In the genomic region with DNA sequence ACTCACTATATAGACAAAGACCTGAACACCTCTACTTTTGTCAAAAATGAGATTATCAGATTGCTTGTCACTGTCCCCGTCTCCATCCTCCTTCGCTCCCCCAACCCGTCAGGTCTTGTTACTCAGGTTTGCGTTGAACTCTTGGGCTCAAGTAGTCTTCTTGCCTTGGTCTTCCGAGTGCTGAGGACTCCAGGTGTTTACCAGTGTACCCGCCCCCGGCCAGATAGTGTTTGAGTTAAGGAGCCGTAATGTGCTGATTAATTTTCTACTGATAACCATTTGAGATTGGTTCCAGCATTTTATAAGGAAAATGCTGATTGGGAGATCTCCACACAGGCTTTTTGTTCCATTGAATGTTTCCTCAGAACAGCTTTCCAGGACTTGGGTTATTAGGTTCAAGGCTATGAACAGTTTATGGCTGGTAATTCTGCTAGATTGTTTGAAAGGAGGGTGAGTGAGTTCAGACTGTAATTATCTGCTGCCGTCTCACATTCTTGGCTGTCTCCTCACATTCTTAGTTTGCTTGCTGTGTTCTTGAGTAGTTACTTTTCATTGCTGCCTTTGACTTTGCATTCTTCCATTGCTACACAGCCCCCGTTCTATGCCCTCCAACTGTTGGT, we compare ENCODE assay signal across 28 mouse cellular contexts. TPM values are rescaled to one million over a fixed set of nuclear protein-coding genes. Genes with fewer than 3 reads are reported as not detected.
A peak's percentile ranks its signal among the peaks of the same experiment; 100 is the strongest.
DNase-seq lines count a peak whose midpoint lies in the region; ATAC-seq and TF ChIP-seq lines count a peak whose summit lies in the region.
"Had no signal": no experiment of that assay in that cellular context is flagged by ENCODE, and none has a peak within 500 bp of the region (broad histone marks: within the 10 kb centered on the region; RNA-seq: fewer than 3 reads in every experiment).

No protein-coding gene starts in this region.

- no peak overlapping the region for H3K4me3 ChIP-seq in intestine, embryonic 15.5 days (replicated peaks)
- H3K4me3 ChIP-seq in intestine, postnatal 0 days (ENCODE audit: low read depth, low read length) = no peak overlapping the region
- no peak overlapping the region for H3K4me3 ChIP-seq in gastrocnemius, adult 2 months
- H3K4me3 ChIP-seq: embryonic facial prominence, embryonic 10.5 days; embryonic facial prominence, embryonic 12.5 days; forebrain, embryonic 13.5 days; forebrain, embryonic 15.5 days had no signal

- 77% methylated on average over 10 of the region's 10 CpGs for WGBS in intestine, embryonic 15.5 days
- WGBS in intestine, postnatal 0 days = 62% methylated on average over 10 of the region's 10 CpGs

- H3K4me1 ChIP-seq in intestine, embryonic 15.5 days (replicated peaks) = no peaks in the 10 kb centered on the region
- no peaks in the 10 kb centered on the region for H3K4me1 ChIP-seq in intestine, postnatal 0 days (replicated peaks; ENCODE audit: control insufficient read depth, insufficient read depth, low read length)
- H3K4me1 ChIP-seq: embryonic facial prominence, embryonic 10.5 days; embryonic facial prominence, embryonic 12.5 days; forebrain, embryonic 13.5 days; forebrain, embryonic 15.5 days had no signal

- no peak overlapping the region for H3K4me2 ChIP-seq in intestine, embryonic 15.5 days (replicated peaks)
- no peak overlapping the region for H3K4me2 ChIP-seq in intestine, postnatal 0 days (replicated peaks; ENCODE audit: low read depth)
- H3K4me2 ChIP-seq: embryonic facial prominence, embryonic 12.5 days; forebrain, embryonic 13.5 days; forebrain, embryonic 15.5 days had no signal

- no peak overlapping the region for H3K9ac ChIP-seq in intestine, embryonic 15.5 days
- no peak overlapping the region for H3K9ac ChIP-seq in intestine, postnatal 0 days (ENCODE audit: low read depth, low read length)
- H3K9ac ChIP-seq: embryonic facial prominence, embryonic 12.5 days; forebrain, embryonic 13.5 days; forebrain, embryonic 15.5 days had no signal

- H3K9me3 ChIP-seq in intestine, embryonic 15.5 days = no peaks in the 10 kb centered on the region
- H3K9me3 ChIP-seq in intestine, postnatal 0 days (ENCODE audit: control insufficient read depth) = no peaks in the 10 kb centered on the region
- H3K9me3 ChIP-seq: embryonic facial prominence, embryonic 10.5 days; embryonic facial prominence, embryonic 12.5 days; forebrain, embryonic 13.5 days; forebrain, embryonic 15.5 days; G1E had no signal

- no peaks in the 10 kb centered on the region for H3K36me3 ChIP-seq in intestine, embryonic 15.5 days
- no peaks in the 10 kb centered on the region for H3K36me3 ChIP-seq in intestine, postnatal 0 days (ENCODE audit: control insufficient read depth, insufficient read depth)
- H3K36me3 ChIP-seq: embryonic facial prominence, embryonic 12.5 days; forebrain, embryonic 15.5 days had no signal

- peak; percentile 25 for DNase-seq in heart, adult 11 months
- DNase-seq in heart, postnatal 14 days = no peak
- DNase-seq in testis, postnatal 14 days (ENCODE audit: low spot score) = peak; percentile 3
- no peak for DNase-seq in testis, postnatal 10 days (ENCODE audit: low spot score)
- DNase-seq in gastrocnemius, adult 2 months = no peak
- DNase-seq in layer of hippocampus, adult 9-11 months = no peak
- DNase-seq: adrenal gland, adult 8-10 months; adrenal gland, postnatal 14 days; adrenal gland, postnatal 36 days; B cell, adult 2 months; cerebellum, adult 11-12 months; cerebellum, adult 2 months; cerebellum, adult 9-10 months; cerebellum, postnatal 10 days; cerebellum, postnatal 25 days had no signal

- intact Hi-C loops in heart, postnatal 14 days (cut with DNase I) = no loop called here
- intact Hi-C loops in gastrocnemius, adult 2 months (cut with DNase I) = no loop called here

- no peaks in the 10 kb centered on the region for H3K27me3 ChIP-seq in intestine, embryonic 15.5 days (replicated peaks)
- H3K27me3 ChIP-seq in intestine, postnatal 0 days (replicated peaks; ENCODE audit: control insufficient read depth, insufficient read depth, low read length) = no peaks in the 10 kb centered on the region
- H3K27me3 ChIP-seq: CH12.LX; embryonic facial prominence, embryonic 12.5 days; forebrain, embryonic 13.5 days; forebrain, embryonic 15.5 days had no signal

- no peak overlapping the region for H3K27ac ChIP-seq in intestine, embryonic 15.5 days
- no peak overlapping the region for H3K27ac ChIP-seq in intestine, postnatal 0 days (ENCODE audit: low read depth, low read length)
- H3K27ac ChIP-seq in gastrocnemius, adult 2 months = no peak overlapping the region
- H3K27ac ChIP-seq: embryonic facial prominence, embryonic 10.5 days; embryonic facial prominence, embryonic 12.5 days; forebrain, embryonic 13.5 days; forebrain, embryonic 15.5 days had no signal

- no peak for TF ChIP-seq CTCF in intestine, postnatal 0 days (IDR thresholded peaks at IDR 0.05; ENCODE audit: low read depth)
- TF ChIP-seq CTCF in gastrocnemius, adult 2 months (IDR thresholded peaks at IDR 0.05) = no peak

- ATAC-seq in intestine, embryonic 15.5 days = peak; percentile 72
- peak; percentile 73 for ATAC-seq in intestine, postnatal 0 days
- ATAC-seq: CD4-positive, CD25-positive, alpha-beta regulatory T cell, adult 4 months; forebrain, embryonic 13.5 days; forebrain, embryonic 15.5 days had no signal

RNA-seq across cellular contexts. Expression of gene S100g, which starts 22.6 kb away (rescaled TPM):
- not detected for total RNA-seq in heart, postnatal 14 days (2021)
- polyA plus RNA-seq in intestine, embryonic 15.5 days (2015; fragmentation: Nextera tagmentation; extraction: Ambion mirVana) = 252 and 315 TPM in 2 replicates
- polyA plus RNA-seq in intestine, postnatal 0 days (2015; fragmentation: Nextera tagmentation; extraction: Ambion mirVana) = 798 and 924 TPM in 2 replicates
- not detected for total RNA-seq in gastrocnemius, adult 2 months (2021)
- total RNA-seq: adrenal gland, adult 18-20 months; adrenal gland, adult 8-10 months; adrenal gland, postnatal 36 days; CH12.LX; G1E had no signal
- polyA plus RNA-seq: cortical plate, adult 2 months; embryonic facial prominence, embryonic 10.5 days; embryonic facial prominence, embryonic 12.5 days; embryonic facial prominence, embryonic 14.5 days; forebrain, embryonic 11.5 days; forebrain, embryonic 13.5 days; G1E had no signal

Comparison
In these comparisons a context has a peak if more than half of its experiments do, and no peak if none do; other contexts are left out.
1. DNase-seq: peak in heart, adult 11 months (single experiment) and testis, postnatal 14 days (single experiment); none in heart, postnatal 14 days (0 of 2), testis, postnatal 10 days (single experiment), gastrocnemius, adult 2 months (single experiment) and layer of hippocampus, adult 9-11 months (single experiment).